Comparison of ENCODE assay signal across 16 mouse cellular contexts in genomic region chr7:68712425-68712824, GRCm38 (mm10). TPM values are rescaled to one million over a fixed set of nuclear protein-coding genes. Genes with fewer than 3 reads are reported as not detected.
DNase-seq lines count a peak whose midpoint lies in the region; TF ChIP-seq lines count a peak whose summit lies in the region.
"Had no signal": no experiment of that assay in that cellular context is flagged by ENCODE, and none has a peak within 500 bp of the region (broad histone marks: within the 10 kb centered on the region; RNA-seq: fewer than 3 reads in every experiment).

No protein-coding gene starts in this region.

- H3K27ac ChIP-seq in layer of hippocampus, adult 2 months, result no peak overlapping the region
- H3K27ac ChIP-seq: limb, embryonic 12.5 days; lung, embryonic 15.5 days; midbrain, embryonic 13.5 days; stomach, embryonic 15.5 days had no signal

- H3K4me3 ChIP-seq in layer of hippocampus, adult 2 months, result no peak overlapping the region
- H3K4me3 ChIP-seq: erythroblast, embryonic 14.5 days; limb, embryonic 12.5 days; lung, embryonic 15.5 days; midbrain, embryonic 13.5 days; stomach, embryonic 15.5 days had no signal

- intact Hi-C loops in left cerebral cortex, postnatal 14 days (cut with DNase I), result no loop called here

- TF ChIP-seq CTCF in layer of hippocampus, adult 2 months (conservative IDR thresholded peaks at IDR 0.05), result no peak

- peak; percentile 42 to 57 for DNase-seq in left cerebral cortex, postnatal 14 days (ENCODE audit: low spot score in 2 of 2)
- no peak for DNase-seq in left cerebral cortex, adult 8-10 months (ENCODE audit: low spot score in 2 of 2)
- DNase-seq in right cerebral cortex, postnatal 4 days, result peak; percentile 21
- no peak for DNase-seq in right cerebral cortex, postnatal 25 days
- DNase-seq in layer of hippocampus, adult 2 months (ENCODE audit: low spot score in 2 of 2), result peak; percentile 36 to 56
- DNase-seq in embryo, embryonic 10 days (ENCODE audit: low spot score), result no peak
- DNase-seq in urinary bladder, postnatal 14 days (ENCODE audit: low spot score), result no peak
- DNase-seq: cerebellum, adult 2 months; heart, postnatal 14 days; thymus, postnatal 4 days had no signal

RNA-seq across cellular contexts. Expression of gene Arrdc4, which starts 36.6 kb away (rescaled TPM):
- 10 to 100 TPM; 12.1 to 14.2 TPM for total RNA-seq in left cerebral cortex, postnatal 14 days (2021)
- 1 to 10 TPM; 6.8 to 8.8 (median 8.1) TPM for total RNA-seq in left cerebral cortex, adult 8-10 months (2022)
- total RNA-seq in layer of hippocampus, adult 2 months (2021), result 10 to 100 TPM; 10.4 to 13.3 TPM
- total RNA-seq: MEL had no signal

Comparison
In these comparisons a context has a peak if more than half of its experiments do, and no peak if none do; other contexts are left out.
1. DNase-seq: peak in left cerebral cortex, postnatal 14 days (2 of 2), right cerebral cortex, postnatal 4 days (single experiment) and layer of hippocampus, adult 2 months (2 of 2); none in left cerebral cortex, adult 8-10 months (0 of 2), right cerebral cortex, postnatal 25 days (single experiment), embryo, embryonic 10 days (single experiment) and urinary bladder, postnatal 14 days (single experiment).